Mouse (Mus musculus) embryo, embryonic 10 days (tissue): ENCODE measurements around the gene Strbp.
"Not testable (repeated sequence)": the region's sequence is repeated elsewhere in the genome, so short reads cannot be mapped to it uniquely, and the experiment has no call there.

ENCODE experiments used
- DNase-seq: peaks from one replicate; pipeline ENCODE4 v3.0.0-alpha.2; 2015; ENCODE audit warnings: low spot score

Gene Strbp

GRCm38 (mm10) chr2:37519286-37519640 lies 184.4 kb downstream of the Strbp start:
- no peak for DNase-seq

GRCm38 (mm10) chr2:37518561-37519285 lies 184.9 kb downstream of the Strbp start:
- DNase-seq: no peak

- DNase-seq: no peak
Observed at GRCm38 (mm10) chr2:37516922-37517462, 186.7 kb downstream of the Strbp start.

- peak; percentile 49 for DNase-seq
Observed at GRCm38 (mm10) chr2:37516030-37516710, 187.5 kb downstream of the Strbp start, which contains the start of gene Gpr21. TSS of gene Gpr21 (plus strand) at chr2:37516332.

GRCm38 (mm10) chr2:37511134-37511901 lies 192.3 kb downstream of the Strbp start:
- no peak for DNase-seq

- DNase-seq: not testable (repeated sequence)
Observed at GRCm38 (mm10) chr2:37505856-37506255, 197.8 kb downstream of the Strbp start.

- DNase-seq: no peak
Observed at GRCm38 (mm10) chr2:37497321-37497720, 206.3 kb downstream of the Strbp start.

GRCm38 (mm10) chr2:37488956-37489355 lies 214.7 kb downstream of the Strbp start:
- no peak for DNase-seq

GRCm38 (mm10) chr2:37486408-37486807 lies 217.3 kb downstream of the Strbp start:
- no peak for DNase-seq

- DNase-seq: no peak
Observed at GRCm38 (mm10) chr2:37485370-37485769, 218.3 kb downstream of the Strbp start.

- no peak for DNase-seq
Observed at GRCm38 (mm10) chr2:37484165-37484564, 219.5 kb downstream of the Strbp start.

- DNase-seq: no peak
Observed at GRCm38 (mm10) chr2:37480039-37480438, 223.6 kb downstream of the Strbp start.

GRCm38 (mm10) chr2:37479559-37479958 lies 224.1 kb downstream of the Strbp start:
- no peak for DNase-seq

- DNase-seq: no peak
Observed at GRCm38 (mm10) chr2:37466266-37466665, 237.4 kb downstream of the Strbp start.

GRCm38 (mm10) chr2:37460707-37461106 lies 243.0 kb downstream of the Strbp start:
- no peak for DNase-seq

GRCm38 (mm10) chr2:37452376-37452760 lies 251.3 kb downstream of the Strbp start:
- DNase-seq: no peak

- peak; percentile 95 for DNase-seq
Observed at GRCm38 (mm10) chr2:37451667-37452375, 251.8 kb downstream of the Strbp start.

GRCm38 (mm10) chr2:37442611-37443591 lies 260.8 kb downstream of the Strbp start, which contains the start of the genes Zbtb26, Zbtb6 and Rabgap1:
TSS of gene Zbtb26 (minus strand) at chr2:37443135.
TSS of gene Zbtb6 (minus strand) at chr2:37443171.
TSS of gene Rabgap1 (plus strand) at chr2:37443279.
- peak; percentile 98 for DNase-seq
